Mouse (Mus musculus): Measurements from ENCODE around the gene Lsg1. TPM values are rescaled to one million over a fixed set of nuclear protein-coding genes. Genes with fewer than 3 reads are reported as not detected.

The Lsg1 gene
- total RNA-seq (2017): 64.6 to 83.4 TPM (median 66.6 TPM) in 3 replicates

DNA sequence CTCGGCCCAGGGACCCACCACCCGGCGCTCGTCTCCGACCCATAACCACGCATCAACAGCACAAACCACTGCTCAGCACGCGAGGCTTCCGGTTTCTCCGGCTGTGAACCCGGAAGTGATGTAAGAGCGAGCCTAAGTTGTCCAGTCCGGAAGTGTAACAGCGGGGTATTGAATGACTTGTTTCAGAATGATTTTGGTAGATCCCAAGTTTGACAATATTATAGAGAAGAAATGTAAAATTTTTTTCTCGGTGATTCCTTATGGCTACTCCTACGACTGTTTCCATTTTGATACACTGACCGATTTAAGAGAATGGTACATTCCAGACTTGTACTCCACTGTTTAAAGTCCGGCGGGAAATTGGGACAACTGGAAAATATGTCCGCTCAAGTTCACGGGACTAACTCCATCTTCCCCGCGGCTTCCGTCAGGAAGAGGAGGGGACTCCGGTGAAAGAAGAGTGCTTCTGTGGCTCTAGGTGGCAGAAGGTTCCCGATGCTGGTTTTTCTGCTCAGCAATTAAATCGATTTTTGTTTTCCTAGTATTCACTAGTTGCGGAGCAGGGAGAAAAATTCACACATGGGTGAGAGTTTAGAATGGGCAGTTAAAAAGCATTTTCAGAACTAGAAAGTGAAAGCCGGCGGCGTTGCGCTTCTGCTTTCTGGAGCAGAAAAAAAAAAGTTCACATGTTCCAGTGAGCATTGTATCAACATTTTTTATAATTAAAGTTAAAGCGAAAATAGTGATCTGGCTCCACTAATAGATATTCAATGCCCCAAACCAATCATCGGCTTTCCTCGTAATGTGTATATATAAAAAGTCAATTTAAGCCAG, at the start of gene Lsg1:
TSS of gene Lsg1 (minus strand) at position 99 of the 834 bp plus-strand sequence.
- ATAC-seq (replicated peaks; ENCODE audit: insufficient number of reproducible peaks, low FRiP score, low TSS enrichment, poor library complexity, severe bottlenecking): peak; percentile 89

DNA sequence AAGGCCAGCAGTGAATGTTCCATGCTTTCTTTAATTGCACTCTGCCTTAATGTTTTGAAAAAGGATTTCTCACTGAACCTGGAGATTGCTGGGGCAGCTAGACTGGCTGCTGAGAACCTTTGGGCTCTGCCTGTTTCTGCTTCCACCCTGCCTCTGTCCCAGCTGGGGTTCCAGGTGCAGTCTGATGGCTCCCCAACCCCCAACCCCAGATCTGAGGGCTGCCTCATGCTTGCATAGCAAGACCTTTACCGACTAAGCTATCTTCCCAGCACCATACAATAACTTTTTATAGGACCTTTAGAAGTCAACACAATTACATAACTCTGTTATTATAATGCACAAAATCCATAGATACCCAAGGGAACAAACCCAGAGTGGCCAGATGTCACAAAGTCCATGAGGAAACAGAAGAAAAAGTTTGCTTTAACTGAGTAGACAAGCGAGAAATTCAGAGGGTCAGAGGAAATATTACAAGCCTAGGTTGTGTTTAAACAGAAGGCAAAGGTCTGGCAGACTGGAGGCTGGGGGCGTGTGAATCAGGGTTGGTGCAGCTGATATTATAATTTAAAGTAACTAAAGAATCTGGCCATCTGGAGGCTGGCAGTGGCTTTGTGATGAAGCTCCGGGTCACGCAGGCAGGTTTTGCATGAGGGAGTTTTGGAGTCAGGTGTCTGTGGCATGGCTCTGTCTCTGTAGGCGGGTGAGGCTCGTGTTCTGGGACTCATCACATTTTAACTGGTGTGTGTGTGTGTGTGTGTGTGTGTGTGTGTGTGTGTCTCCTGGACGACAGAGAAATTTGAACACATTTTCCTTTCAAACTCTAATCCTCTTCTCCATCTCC, 46.7 kb upstream of the Lsg1 start:
- ATAC-seq (replicated peaks; ENCODE audit: insufficient number of reproducible peaks, low FRiP score, low TSS enrichment, poor library complexity, severe bottlenecking): no peak

DNA sequence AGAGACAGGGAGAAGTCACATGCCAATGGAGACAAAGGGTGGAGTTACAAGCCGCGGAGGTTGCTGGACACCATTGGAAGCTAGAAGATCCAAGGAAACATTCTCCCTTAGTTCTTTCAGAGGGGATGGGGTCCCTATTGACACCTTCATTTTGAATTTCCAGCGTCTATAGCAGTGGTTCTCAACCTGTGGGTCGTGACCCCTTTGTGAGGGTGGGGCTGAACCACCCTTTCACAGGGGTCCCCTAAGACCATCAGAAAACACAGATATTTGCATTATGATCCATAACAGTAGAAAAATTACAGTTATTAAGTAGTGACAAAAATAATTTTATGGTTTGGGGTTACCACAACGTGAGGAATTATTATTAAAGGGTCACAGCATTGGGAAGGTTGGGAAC, 42.1 kb upstream of the Lsg1 start:
- ATAC-seq (replicated peaks; ENCODE audit: insufficient number of reproducible peaks, low FRiP score, low TSS enrichment, poor library complexity, severe bottlenecking): no peak

DNA sequence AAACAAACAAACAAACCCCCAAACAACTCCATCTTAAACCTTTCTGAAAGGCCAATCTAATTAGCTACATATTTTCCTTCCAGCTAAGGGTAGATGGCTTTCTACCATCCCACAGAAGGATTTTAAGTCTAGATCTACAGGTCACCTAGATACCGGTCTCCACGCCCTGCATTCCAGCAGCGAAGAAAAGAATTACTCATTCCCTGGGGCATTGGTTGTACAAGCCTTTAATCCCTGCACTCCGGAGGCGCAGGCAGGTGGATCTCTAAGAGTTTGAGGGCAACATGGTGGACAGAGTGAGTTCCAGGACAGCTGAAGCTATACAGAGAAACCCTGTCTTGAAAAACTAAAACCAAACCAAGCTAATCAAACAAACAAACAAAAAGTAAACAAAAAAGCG, 41.0 kb upstream of the Lsg1 start:
- ATAC-seq (replicated peaks; ENCODE audit: insufficient number of reproducible peaks, low FRiP score, low TSS enrichment, poor library complexity, severe bottlenecking): no peak

DNA sequence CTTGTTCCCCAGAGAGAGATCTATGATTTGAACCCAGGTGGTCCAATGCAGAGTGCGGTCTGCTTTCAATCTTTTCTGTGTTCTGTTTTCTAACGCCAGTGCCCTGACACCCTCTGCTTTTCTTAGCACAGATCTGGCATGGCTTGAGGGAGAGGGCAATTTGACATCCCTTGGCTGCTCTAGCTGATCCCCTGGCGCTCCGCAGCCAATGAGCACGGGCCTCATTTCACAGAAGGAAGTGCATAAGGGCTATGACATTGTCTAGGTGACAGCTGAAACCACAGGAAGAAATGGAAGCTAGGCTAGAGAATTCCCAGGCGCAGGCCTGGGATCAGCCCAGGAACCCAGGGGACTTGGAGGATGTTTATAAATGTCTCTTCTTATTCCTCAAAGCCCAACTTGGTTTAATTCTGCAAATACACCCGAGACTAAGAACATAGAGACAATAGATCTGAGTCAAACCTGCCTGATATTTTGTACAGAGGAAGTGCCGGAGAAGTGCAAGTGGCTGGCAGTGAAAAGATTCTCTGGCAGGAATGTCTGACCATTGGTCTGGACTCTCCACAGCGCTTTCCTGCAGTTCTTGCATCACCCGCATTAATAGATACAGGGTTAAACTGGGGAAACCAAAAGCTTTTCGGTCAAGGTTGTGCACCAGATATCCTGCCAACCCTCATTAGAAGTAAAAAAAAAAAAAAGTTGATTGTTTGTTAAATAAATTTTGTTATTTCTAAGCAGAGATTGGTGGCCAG, 40.4 kb upstream of the Lsg1 start:
- ATAC-seq (replicated peaks; ENCODE audit: insufficient number of reproducible peaks, low FRiP score, low TSS enrichment, poor library complexity, severe bottlenecking): no peak

DNA sequence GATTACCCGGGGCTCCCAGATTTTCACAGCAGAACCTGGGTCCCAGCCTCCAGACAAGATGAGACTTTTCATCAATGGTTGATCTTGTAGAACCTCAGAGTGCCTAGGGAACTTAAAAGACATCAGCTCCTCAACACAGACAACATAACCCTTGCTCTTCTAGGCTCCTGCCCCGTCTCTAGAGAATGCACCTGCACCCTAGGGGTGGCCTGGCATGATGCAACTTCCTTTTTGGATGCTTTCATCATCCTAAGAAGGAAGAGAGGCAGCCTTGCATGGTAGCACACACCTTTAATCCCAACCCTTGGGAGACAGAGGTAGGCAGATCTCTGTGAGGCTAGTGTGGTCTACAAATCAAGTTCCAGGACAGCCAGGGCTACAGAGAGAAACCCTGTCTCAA, 37.2 kb upstream of the Lsg1 start:
- no peak for ATAC-seq (replicated peaks; ENCODE audit: insufficient number of reproducible peaks, low FRiP score, low TSS enrichment, poor library complexity, severe bottlenecking)

DNA sequence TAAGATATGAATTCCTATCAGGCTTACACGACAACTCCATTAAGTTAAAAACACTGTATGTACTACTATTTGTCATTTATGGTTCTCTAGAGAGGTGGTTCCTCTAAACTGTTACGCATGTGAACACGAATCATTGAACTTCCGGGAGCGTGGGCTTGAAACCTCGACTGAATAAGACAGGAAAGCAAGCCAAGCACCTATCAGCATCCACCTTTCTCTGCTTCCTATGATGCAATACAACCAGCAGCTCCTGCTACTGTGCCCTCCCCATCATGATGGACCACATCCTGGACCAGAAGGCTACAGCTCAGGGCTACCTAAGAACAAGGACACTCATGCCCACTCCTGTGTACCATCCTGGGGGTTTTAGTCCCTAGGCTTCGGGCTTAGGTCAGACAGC, 36.3 kb upstream of the Lsg1 start:
- ATAC-seq (replicated peaks; ENCODE audit: insufficient number of reproducible peaks, low FRiP score, low TSS enrichment, poor library complexity, severe bottlenecking): no peak

DNA sequence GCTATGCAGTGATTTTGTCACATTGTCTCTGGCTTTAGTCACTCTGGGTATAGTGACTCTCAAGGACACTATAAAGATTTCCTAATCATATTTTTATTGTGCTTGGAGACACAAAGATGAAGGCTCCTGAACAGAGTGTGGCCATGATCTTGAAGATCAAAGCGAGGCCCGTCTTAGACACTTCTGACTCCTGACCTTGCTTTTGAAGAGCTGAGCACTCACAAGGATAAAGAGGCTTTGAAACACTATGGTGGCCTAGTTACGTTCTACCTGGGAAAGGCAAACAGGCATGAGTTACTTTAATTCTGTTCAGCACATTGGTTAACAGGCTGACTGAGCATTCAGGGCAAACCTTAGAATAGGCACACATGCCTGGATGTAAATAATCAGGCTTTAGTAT, 28.9 kb upstream of the Lsg1 start:
- ATAC-seq (replicated peaks; ENCODE audit: insufficient number of reproducible peaks, low FRiP score, low TSS enrichment, poor library complexity, severe bottlenecking): no peak

DNA sequence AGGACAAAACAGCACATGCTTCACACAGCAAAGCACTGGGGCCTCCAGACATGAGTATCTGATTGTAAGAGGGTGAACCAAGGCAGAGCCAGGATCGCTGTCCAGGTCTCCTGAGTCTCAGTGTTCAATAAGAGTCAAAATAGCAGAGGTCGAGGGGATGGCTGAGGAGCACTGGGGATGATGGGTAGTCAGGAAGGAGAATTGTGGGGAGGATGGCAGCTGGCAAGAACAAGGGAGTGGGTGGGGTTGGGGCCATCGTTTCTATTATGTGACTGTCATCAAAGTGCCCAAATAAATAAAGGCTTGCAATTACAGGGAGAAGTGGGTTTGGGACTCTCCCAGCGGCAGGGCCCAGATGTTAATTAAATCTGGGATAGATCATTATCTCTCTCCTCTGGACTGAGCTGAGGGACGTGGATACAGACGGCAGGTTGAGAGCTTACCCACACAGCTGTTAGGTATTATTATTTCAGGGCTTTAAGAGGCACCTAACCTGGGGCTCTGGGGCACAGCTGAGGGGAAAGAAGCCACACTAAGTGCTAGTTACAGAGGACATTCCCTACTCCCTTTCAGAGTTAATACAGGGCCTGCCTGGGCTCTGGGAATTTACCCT, 27.4 kb upstream of the Lsg1 start:
- no peak for ATAC-seq (replicated peaks; ENCODE audit: insufficient number of reproducible peaks, low FRiP score, low TSS enrichment, poor library complexity, severe bottlenecking)

DNA sequence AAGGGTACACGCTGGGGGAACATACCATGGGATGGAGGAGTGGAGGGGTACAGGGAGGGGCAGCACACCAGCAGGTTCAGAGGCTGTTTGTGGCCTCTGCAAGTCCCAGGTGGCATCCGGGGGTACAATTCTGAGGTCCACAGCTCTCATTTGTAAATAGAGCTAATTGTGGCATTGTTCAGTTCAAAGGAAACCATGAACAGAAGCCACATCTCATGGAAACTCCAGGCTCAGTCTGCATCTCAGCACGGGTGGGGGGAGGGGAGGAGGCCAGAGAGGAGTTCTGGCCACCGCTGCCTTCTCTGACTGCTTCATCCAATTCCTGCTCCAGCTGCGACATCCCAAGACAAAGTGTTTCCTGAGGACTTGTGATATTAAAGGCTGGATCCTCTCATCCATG, 26.7 kb upstream of the Lsg1 start:
- no peak for ATAC-seq (replicated peaks; ENCODE audit: insufficient number of reproducible peaks, low FRiP score, low TSS enrichment, poor library complexity, severe bottlenecking)

DNA sequence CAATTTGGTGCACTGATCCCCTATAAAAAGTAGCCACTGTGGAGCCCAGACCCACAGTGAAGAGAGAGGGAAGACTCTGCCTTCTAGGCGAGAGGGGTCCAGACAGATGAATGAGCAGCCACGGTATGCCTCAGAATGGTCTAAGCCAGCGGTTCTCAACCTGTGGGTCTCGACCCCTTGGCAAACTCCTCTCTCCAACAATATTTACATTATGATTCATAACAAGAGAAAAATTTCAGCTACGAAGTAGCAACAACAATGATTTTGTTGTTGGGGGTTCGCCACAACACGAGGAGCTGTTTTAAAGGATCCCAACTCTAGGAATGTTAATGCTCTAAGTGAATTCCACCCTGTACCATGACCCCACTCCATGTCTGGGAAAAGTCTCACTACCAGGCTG, 25.7 kb upstream of the Lsg1 start:
- ATAC-seq (replicated peaks; ENCODE audit: insufficient number of reproducible peaks, low FRiP score, low TSS enrichment, poor library complexity, severe bottlenecking): no peak

DNA sequence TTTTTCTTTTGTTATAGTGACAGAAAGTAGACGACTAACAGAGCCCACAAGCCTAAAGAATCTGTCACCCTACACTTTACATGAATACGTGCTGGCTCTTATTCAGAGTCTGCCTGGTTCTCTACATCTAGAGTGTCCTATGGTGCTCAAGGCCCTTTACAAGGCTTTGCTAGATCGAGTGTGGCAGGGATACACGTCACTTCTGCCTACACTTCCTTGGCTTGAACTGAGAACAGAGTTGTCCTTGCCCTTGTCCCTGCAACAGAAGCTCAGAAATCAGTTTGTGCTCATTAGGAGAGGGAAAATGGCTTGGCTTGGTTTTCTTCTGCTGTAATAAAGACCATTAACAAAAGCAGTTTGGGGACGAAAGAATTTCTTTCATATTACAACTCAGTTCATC, 23.9 kb upstream of the Lsg1 start:
- ATAC-seq (replicated peaks; ENCODE audit: insufficient number of reproducible peaks, low FRiP score, low TSS enrichment, poor library complexity, severe bottlenecking): no peak

DNA sequence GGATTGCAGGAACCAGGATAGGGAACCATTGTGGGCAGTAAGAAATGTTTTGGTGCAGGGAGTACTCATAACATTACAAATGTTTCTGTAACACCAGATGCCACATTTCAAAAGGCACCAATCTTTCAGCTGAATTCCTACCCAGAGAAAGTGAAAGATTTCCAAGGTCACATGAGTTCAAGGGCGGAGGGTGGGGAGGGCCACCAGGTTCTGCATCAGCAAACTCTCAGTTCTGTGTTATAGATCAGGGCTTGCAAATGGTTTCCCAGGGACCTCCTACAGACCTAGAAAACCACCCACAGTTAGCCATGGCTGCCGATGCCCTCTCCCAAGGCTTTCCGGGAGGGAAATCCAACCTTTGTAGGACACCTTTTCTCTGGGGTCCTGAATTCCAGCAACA, 20.5 kb upstream of the Lsg1 start:
- no peak for ATAC-seq (replicated peaks; ENCODE audit: insufficient number of reproducible peaks, low FRiP score, low TSS enrichment, poor library complexity, severe bottlenecking)

DNA sequence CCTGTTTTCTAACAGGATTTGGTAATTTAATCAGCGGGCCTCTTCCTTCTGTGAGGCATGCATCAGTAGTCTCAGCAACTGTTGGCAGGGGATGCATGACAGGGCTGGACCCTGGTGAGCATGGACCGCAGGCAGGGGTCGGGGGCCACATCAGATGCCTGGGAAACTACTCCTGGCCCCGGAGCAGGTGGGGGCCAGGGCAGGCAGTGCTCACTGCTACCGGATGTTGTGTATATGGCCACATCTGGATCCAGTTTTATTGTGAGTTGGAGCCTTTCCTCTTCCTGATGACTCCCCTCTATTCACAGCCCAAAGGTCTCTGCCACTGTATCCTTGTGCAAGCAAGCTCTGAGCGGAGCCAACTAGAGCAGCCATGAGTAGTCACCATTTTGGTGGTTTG, 18.1 kb upstream of the Lsg1 start:
- no peak for ATAC-seq (replicated peaks; ENCODE audit: insufficient number of reproducible peaks, low FRiP score, low TSS enrichment, poor library complexity, severe bottlenecking)

DNA sequence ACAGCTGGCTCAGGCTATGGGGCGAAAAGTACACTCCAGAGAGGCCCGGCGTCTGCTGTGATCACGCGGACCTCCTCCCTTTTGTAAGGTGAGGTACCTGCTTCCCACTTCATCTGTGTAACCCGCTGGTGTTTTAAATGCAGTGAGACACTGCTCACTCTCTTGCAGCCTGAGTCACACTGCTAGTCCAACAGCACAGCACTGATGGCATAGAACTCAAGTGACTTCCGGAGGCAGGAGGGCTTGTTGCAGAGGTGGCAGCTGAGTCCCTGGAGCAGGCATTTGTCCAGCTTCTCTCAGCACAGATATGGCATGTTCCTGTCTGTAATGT, 17.4 kb upstream of the Lsg1 start:
- ATAC-seq (replicated peaks; ENCODE audit: insufficient number of reproducible peaks, low FRiP score, low TSS enrichment, poor library complexity, severe bottlenecking): no peak

DNA sequence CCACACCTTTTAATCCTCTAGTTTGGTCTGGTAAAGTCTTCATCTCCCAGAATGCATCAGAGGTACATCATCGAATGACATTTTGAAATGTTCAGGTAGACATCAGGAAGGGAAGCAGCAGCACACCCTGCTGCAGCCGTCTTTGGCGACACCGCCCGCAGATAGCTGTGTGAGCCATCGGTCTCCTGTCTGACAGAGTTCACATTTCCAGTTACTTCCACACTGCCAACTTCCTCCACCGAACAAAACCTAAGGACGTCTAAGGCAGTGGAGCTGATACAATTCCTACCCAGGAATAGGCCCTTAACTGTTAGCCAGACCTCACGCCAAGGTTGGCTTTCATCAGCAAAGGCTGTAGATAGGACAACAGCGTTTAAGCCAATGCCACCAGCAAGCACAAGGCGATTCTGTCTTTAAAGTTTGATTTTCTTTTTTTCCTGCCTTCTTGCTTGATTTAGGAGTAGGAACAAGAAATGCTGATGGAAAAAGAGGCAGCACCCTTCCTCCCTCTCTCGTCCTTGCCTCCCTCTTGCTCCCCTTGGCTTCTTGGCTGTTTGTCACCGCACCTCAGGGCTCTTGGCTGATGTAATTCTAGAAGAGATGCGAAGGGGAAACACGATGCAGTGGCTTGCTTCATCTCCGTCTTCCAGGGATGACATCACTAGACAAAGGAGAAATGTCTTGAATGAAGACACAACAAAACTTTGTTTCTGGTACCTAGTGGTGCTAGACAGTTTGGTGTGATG, 16.8 kb upstream of the Lsg1 start:
- ATAC-seq (replicated peaks; ENCODE audit: insufficient number of reproducible peaks, low FRiP score, low TSS enrichment, poor library complexity, severe bottlenecking): no peak

DNA sequence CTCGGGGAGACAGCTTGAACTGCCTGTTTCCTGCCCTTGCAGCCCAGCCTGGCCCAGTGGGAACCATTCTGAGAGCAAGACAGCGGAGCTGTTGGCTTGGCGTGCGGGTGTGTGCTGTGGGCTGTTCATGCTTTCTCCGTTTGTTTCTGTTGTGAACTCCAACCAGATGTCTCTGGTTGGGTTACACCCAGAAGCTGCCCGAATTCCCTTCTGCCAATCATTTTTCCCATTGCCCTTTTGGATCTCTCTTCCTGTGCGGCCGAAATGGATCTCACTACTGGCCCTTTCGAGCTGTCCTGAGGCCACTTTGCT, 16.1 kb upstream of the Lsg1 start:
- ATAC-seq (replicated peaks; ENCODE audit: insufficient number of reproducible peaks, low FRiP score, low TSS enrichment, poor library complexity, severe bottlenecking): no peak

DNA sequence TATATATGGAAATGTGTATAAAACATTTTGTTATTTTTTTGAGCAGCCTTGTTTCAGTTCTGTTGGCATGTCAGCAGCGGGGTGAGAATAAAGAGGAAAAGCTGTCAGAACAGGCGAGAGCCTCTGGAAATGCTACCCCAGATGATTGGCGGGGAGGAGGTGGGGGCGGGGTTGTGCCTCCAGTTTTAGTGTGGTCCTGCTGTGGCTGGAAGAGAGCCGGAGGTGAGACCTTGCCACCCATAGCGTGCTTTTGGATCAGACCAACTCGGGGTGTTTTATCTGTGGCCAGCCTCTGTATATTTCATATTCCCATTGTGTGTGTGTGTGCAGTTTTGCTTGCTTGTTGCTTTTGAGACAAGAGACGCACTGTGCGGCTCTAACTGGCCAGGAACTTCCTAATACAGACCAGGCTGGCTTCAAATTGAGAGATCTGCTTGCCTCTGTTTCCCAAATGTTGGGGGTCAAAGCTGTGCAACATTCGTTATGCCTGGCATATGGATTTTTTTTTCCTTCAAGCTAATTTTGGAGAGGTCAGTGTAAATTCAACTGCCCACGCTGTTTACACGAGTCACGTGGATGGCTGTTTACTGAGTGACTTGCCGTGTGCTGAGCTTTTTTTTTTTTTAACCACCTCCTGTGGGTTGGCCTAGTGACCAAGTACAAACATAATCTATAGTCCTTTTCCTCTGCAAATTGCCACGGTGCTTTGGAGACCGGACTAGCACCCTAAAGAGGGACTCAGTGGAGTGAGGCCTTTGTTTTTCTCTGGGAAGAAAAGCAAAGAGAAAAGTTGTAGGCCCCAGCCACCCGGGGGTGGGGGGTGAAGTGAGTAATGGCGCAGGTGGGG, 15.5 kb upstream of the Lsg1 start:
- ATAC-seq (replicated peaks; ENCODE audit: insufficient number of reproducible peaks, low FRiP score, low TSS enrichment, poor library complexity, severe bottlenecking): no peak

Measured in monocyte, adult 5-6 weeks (primary cell).